Mouse (Mus musculus) heart, adult 2 months (tissue): ENCODE measurements around the gene Slamf1.

Experiments used
- CTCF ChIP-seq: fragments of 200-600 bp; IDR thresholded peaks from 2 replicates; pipeline ENCODE4 v1.8.1; 2022; ENCODE audit warnings: antibody characterized with exemption, mild to moderate bottlenecking, moderate library complexity
- EP300 ChIP-seq: fragments of 200-500 bp; IDR thresholded peaks from 2 replicates; pipeline ENCODE4 v1.6.1; 2011; ENCODE audit warnings: low read depth, low read length, control low read depth; ENCODE audit not compliant: insufficient read depth
- POLR2A ChIP-seq: fragments of 200-500 bp; IDR thresholded peaks from 2 replicates; pipeline ENCODE4 v1.6.1; 2011; ENCODE audit warnings: mild to moderate bottlenecking, low read depth, low read length, control low read depth; ENCODE audit not compliant: insufficient read depth

- TF ChIP-seq CTCF (no peak), EP300 (no peak), POLR2A (no peak)
Measured at GRCm38 (mm10) chr1:171839488-171839887, 72.6 kb downstream of the Slamf1 start, which contains the start of gene Cd84.
